Mouse (Mus musculus) lung, adult 2 months (tissue): ENCODE measurements around the gene Wwc2.

Source experiments
- CTCF ChIP-seq: fragments of 200-500 bp; IDR thresholded peaks from 2 replicates; pipeline ENCODE4 v1.5.1; 2011; ENCODE audit warnings: mild to moderate bottlenecking, low read length, control low read depth; ENCODE audit not compliant: insufficient read depth
- POLR2A ChIP-seq: fragments of 200-500 bp; IDR thresholded peaks from 2 replicates; pipeline ENCODE4 v1.6.1; 2011; ENCODE audit warnings: low read depth, mild to moderate bottlenecking, control low read depth, low read length, borderline replicate concordance; ENCODE audit errors: extremely low read depth

GRCm38 (mm10) chr8:47878516-47878915, 112.2 kb downstream of the Wwc2 start:
- no peak for TF ChIP-seq CTCF
- TF ChIP-seq POLR2A = no peak
